Mouse (Mus musculus) limb, embryonic 13.5 days (tissue): Measurements from ENCODE around the gene Sdc4. TPM values are rescaled to one million over a fixed set of nuclear protein-coding genes. Genes with fewer than 3 reads are reported as not detected.

Source experiments
- ATAC-seq: fragments of 200-750 bp; cut with Nextera tagmentation; 2 replicates; pipeline ENCODE4 v1.8.0; 2017; ENCODE audit warnings: low read depth, moderate number of reproducible peaks, moderate TSS enrichment; ENCODE audit not compliant: low FRiP score
- H3K27ac ChIP-seq: fragments of 300-500 bp; sonication (generic); 2 replicates; pipeline ENCODE4 v1.5.1; 2015; ENCODE audit warnings: inconsistent platforms, mild to moderate bottlenecking, moderate library complexity
- H3K27me3 ChIP-seq: fragments of 300-500 bp; sonication (generic); 2 replicates; pipeline ENCODE4 v1.6.1; 2015; ENCODE audit warnings: mild to moderate bottlenecking, inconsistent platforms
- H3K36me3 ChIP-seq: fragments of 300-500 bp; sonication (generic); 2 replicates; pipeline ENCODE4 v1.6.1; 2015; ENCODE audit warnings: inconsistent platforms, mild to moderate bottlenecking, moderate library complexity
- H3K4me1 ChIP-seq: fragments of 300-500 bp; sonication (generic); 2 replicates; pipeline ENCODE4 v1.6.1; 2015; ENCODE audit warnings: inconsistent platforms
- H3K4me2 ChIP-seq: fragments of 300-500 bp; sonication (generic); replicated peaks from 2 replicates; pipeline ENCODE4 v1.6.1; 2015; ENCODE audit warnings: inconsistent platforms, mild to moderate bottlenecking, moderate library complexity
- H3K4me3 ChIP-seq: fragments of 300-500 bp; sonication (generic); 2 replicates; pipeline ENCODE4 v1.5.1; 2015; ENCODE audit warnings: moderate library complexity, mild to moderate bottlenecking, inconsistent platforms
- H3K9ac ChIP-seq: fragments of 300-500 bp; sonication (generic); 2 replicates; pipeline ENCODE4 v1.6.1; 2015; ENCODE audit warnings: mild to moderate bottlenecking, inconsistent platforms
- H3K9me3 ChIP-seq: fragments of 300-500 bp; sonication (generic); 2 replicates; pipeline ENCODE4 v1.6.1; 2016; ENCODE audit warnings: inconsistent platforms
- WGBS: fragments of 180-500 bp; shearing (Covaris S2); methylation state at CpG from one replicate; pipeline ENCODE4 v1.1.7; 2015; 5-methylcytosine and 5-hydroxymethylcytosine counted together
- polyA plus RNA-seq: library from polyadenylated mRNA; unstranded; fragments of >200 nt; fragmentation: Nextera tagmentation; extraction: Ambion mirVana; gene quantifications from 2 replicates; pipeline ENCODE4 v1.2.1, GENCODE M21; 2015

The Sdc4 gene
- polyA plus RNA-seq, 1 experiment from 2014 or later: 61.0 TPM

- no peak overlapping the region for H3K9ac ChIP-seq
- H3K4me3 ChIP-seq: no peak overlapping the region
- 0 out of 2 replicates have a peak, but pooled peaks cover 10% of the 10 kb centered on the region for H3K27me3 ChIP-seq
- ATAC-seq: no peak
- H3K27ac ChIP-seq: no peak overlapping the region
- WGBS: 19% methylated on average over 12 of the region's 12 CpGs
- H3K4me1 ChIP-seq: peaks cover 9% of the 10 kb centered on the region
- H3K36me3 ChIP-seq: peaks cover 58% of the 10 kb centered on the region
- H3K9me3 ChIP-seq: no peaks in the 10 kb centered on the region
- H3K4me2 ChIP-seq: no peak overlapping the region
Measured at GRCm38 (mm10) chr2:164426121-164426520, 17.6 kb downstream of the Sdc4 start.

DNA sequence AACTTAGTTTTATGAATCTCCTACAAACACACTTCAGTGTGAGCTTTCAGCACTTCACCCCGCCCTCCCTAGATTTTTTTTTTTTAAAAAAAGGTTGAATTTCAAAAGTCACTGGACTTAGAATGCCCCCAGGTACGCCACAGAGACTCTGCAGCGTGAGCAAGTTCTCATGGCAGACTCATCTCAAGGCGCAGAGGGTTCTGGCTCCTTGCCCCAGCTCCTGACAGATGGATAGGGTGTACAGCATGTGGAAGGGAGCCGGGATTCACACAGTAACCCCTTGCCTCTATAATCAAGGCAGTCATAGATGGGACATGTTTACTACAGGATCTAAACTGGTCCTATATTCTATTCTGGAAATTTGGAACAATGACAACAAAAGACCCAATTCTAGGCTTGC, 18.3 kb downstream of the Sdc4 start:
- H3K4me3 ChIP-seq: no peak overlapping the region
- ATAC-seq: no peak
- H3K4me2 ChIP-seq: no peak overlapping the region
- H3K4me1 ChIP-seq: peaks cover 2% of the 10 kb centered on the region; the same call in 1 of the 2 replicates
- no peaks in the 10 kb centered on the region for H3K9me3 ChIP-seq
- no peak overlapping the region for H3K27ac ChIP-seq
- no peak overlapping the region for H3K9ac ChIP-seq
- H3K36me3 ChIP-seq: peaks cover 58% of the 10 kb centered on the region
- 0 out of 2 replicates have a peak, but pooled peaks cover 10% of the 10 kb centered on the region for H3K27me3 ChIP-seq
- WGBS: 75% methylated on average over 5 of the region's 5 CpGs

DNA sequence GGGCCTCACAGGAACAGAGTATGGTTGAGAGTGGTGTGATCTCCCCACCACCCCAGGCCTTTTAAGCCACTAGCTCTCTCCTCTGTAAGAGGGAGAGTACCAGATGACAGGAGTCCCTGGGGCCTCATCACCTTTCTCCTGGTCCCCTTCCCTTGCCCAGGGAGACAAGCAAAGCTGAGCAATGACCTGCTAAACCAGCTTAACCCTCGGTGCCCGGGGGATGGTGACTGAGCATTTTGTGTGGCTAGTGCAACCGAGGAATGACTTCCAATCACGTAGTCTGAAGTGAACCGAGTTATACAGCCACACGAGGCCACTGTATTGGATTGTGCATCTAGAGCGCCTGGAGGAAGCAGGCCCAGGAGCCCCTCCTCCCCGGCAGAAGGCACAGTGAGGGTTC, 19.3 kb downstream of the Sdc4 start:
- H3K4me3 ChIP-seq: no peak overlapping the region
- ATAC-seq: no peak
- peaks cover 56% of the 10 kb centered on the region for H3K36me3 ChIP-seq
- 91% methylated on average over 8 of the region's 8 CpGs for WGBS
- no peak overlapping the region for H3K27ac ChIP-seq
- H3K4me2 ChIP-seq: no peak overlapping the region
- H3K27me3 ChIP-seq: 0 out of 2 replicates have a peak, but pooled peaks cover 5% of the 10 kb centered on the region
- no peak overlapping the region for H3K9ac ChIP-seq
- H3K4me1 ChIP-seq: peaks cover 2% of the 10 kb centered on the region
- no peaks in the 10 kb centered on the region for H3K9me3 ChIP-seq

DNA sequence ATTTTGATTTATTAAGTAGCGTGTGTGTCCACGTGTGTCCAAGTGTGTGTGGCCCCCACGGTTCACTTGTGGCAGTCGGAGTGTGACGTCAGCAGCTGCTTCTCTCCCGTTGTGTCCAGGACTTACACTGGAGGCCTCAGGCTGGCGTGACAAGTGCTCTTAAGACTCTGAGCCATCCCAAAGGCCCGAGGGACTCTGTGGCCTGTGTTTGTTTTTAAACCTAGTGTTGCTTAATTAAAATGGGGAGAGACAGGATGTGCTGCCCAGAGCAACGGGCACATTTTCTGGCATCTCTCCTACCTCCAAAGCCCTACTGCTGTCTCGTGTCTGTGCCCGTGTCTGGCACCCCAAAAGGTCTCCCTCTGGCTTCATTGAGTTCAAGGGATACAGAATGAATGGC, 20.2 kb downstream of the Sdc4 start:
- H3K27me3 ChIP-seq: no peaks in the 10 kb centered on the region
- H3K36me3 ChIP-seq: peaks cover 46% of the 10 kb centered on the region
- H3K4me2 ChIP-seq: no peak overlapping the region
- H3K9ac ChIP-seq: no peak overlapping the region
- ATAC-seq: no peak
- no peak overlapping the region for H3K4me3 ChIP-seq
- peaks cover 12% of the 10 kb centered on the region for H3K4me1 ChIP-seq
- H3K27ac ChIP-seq: no peak overlapping the region
- no peaks in the 10 kb centered on the region for H3K9me3 ChIP-seq
- WGBS: 86% methylated on average over 11 of the region's 11 CpGs

- Histone ChIP-seq H3K4me1 (peaks cover 14% of the 10 kb centered on the region), H3K27me3 (no peaks in the 10 kb centered on the region), H3K36me3 (peaks cover 40% of the 10 kb centered on the region), H3K4me2 (no peak overlapping the region), H3K4me3 (no peak overlapping the region), H3K9me3 (no peaks in the 10 kb centered on the region), H3K27ac (no peak overlapping the region), H3K9ac (no peak overlapping the region)
- no peak for ATAC-seq
- WGBS: 83% methylated on average over 15 of the region's 15 CpGs
Measured at GRCm38 (mm10) chr2:164422675-164423393, 20.9 kb downstream of the Sdc4 start.

DNA sequence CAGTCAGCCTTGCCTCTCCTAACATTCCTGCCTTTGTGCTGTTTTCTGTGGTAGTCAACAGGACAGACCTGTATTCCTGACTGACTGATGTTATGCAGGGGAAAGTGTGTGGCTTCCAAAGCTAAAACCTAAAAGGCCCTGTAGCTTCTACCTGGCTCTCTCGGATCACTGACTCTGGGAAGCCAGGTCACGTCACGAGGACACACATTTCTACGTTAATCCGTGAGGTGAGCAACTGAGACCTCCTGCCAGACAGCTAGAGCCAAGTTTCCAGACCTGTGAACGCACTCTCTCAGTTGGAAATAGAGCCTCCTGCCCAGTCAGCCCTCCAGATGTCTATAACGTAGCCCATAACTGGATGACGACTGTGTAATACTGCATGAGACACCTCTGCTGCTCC, 21.7 kb downstream of the Sdc4 start:
- no peak overlapping the region for H3K9ac ChIP-seq
- no peaks in the 10 kb centered on the region for H3K27me3 ChIP-seq
- H3K27ac ChIP-seq: peak overlapping the region; percentile 58
- ATAC-seq: no peak
- 65% methylated on average over 8 of the region's 8 CpGs for WGBS
- peaks cover 31% of the 10 kb centered on the region for H3K36me3 ChIP-seq
- no peak overlapping the region for H3K4me2 ChIP-seq
- peaks cover 14% of the 10 kb centered on the region for H3K4me1 ChIP-seq
- no peaks in the 10 kb centered on the region for H3K9me3 ChIP-seq
- no peak overlapping the region for H3K4me3 ChIP-seq

DNA sequence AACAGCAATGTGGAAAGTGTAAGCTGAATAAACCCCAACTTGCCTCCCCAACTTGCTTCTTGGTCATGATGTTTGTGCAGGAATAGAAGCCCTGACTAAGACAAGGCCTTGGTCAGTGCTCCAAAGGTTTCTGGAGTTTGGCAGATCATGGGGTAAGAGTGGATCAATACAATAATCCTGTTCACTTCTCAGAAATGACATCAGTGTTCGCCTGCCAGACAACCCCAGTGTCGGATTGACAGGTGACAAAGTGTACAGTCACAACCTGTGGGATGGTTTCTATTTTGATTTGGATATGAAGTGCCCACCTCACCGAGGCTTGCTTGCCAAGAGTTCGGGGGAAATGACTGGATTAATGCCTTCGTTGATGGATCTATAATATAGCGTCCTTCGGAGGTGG, 22.4 kb downstream of the Sdc4 start:
- no peak overlapping the region for H3K4me2 ChIP-seq
- no peaks in the 10 kb centered on the region for H3K27me3 ChIP-seq
- peaks cover 25% of the 10 kb centered on the region for H3K36me3 ChIP-seq
- peaks cover 14% of the 10 kb centered on the region for H3K4me1 ChIP-seq
- 86% methylated on average over 7 of the region's 7 CpGs for WGBS
- H3K9me3 ChIP-seq: no peaks in the 10 kb centered on the region
- no peak overlapping the region for H3K27ac ChIP-seq
- no peak for ATAC-seq
- no peak overlapping the region for H3K9ac ChIP-seq
- H3K4me3 ChIP-seq: no peak overlapping the region

- Histone ChIP-seq H3K27ac (no peak overlapping the region), H3K27me3 (peaks cover 8% of the 10 kb centered on the region), H3K9me3 (no peaks in the 10 kb centered on the region), H3K4me1 (peaks cover 14% of the 10 kb centered on the region), H3K9ac (no peak overlapping the region), H3K36me3 (peaks cover 13% of the 10 kb centered on the region), H3K4me2 (no peak overlapping the region), H3K4me3 (no peak overlapping the region)
- ATAC-seq: no peak
- WGBS: 2% methylated on average over 3 of the region's 3 CpGs
Measured at GRCm38 (mm10) chr2:164419489-164419888, 24.2 kb downstream of the Sdc4 start.

DNA sequence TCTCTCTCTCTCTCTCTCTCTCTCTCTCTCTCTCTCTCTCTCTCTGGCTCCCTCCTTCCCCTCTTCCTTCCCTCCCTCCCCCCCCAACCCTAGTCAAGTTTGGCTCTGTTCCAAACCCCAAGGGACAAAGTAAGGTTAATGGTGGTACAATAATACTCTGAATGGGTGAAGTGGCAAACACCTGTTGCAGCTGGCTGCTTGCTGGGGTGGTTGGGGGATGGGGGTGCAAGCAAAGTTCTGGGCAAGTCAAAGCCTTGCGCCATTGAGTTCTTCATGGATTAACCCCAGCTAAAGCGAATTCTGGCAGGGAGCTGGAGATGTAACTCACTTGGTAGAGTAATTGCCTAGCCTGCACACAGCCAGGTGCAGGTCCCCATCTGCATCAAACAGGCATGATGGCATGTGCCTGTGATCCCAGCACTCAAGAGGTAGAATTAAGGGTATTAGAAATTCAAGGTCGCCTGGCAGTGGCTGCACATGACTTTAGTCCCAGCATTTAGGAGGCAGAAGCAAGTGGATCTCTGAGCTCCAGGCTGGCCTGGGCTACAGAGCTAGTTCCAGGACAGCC, 25.3 kb downstream of the Sdc4 start:
- Histone ChIP-seq H3K9ac (no peak overlapping the region), H3K27ac (no peak overlapping the region), H3K36me3 (peaks cover 2% of the 10 kb centered on the region), H3K9me3 (no peaks in the 10 kb centered on the region), H3K4me1 (peaks cover 14% of the 10 kb centered on the region), H3K4me3 (no peak overlapping the region), H3K4me2 (no peak overlapping the region), H3K27me3 (peaks cover 19% of the 10 kb centered on the region)
- 18% methylated on average over 3 of the region's 3 CpGs for WGBS
- ATAC-seq: no peak

- WGBS: 1% methylated on average over 2 of the region's 2 CpGs
- Histone ChIP-seq H3K36me3 (no peaks in the 10 kb centered on the region), H3K9me3 (no peaks in the 10 kb centered on the region), H3K9ac (no peak overlapping the region), H3K27ac (no peak overlapping the region), H3K4me1 (peaks cover 14% of the 10 kb centered on the region), H3K27me3 (peaks cover 23% of the 10 kb centered on the region), H3K4me2 (no peak overlapping the region), H3K4me3 (no peak overlapping the region)
- ATAC-seq: no peak
Measured at GRCm38 (mm10) chr2:164417198-164417597, 26.5 kb downstream of the Sdc4 start.

DNA sequence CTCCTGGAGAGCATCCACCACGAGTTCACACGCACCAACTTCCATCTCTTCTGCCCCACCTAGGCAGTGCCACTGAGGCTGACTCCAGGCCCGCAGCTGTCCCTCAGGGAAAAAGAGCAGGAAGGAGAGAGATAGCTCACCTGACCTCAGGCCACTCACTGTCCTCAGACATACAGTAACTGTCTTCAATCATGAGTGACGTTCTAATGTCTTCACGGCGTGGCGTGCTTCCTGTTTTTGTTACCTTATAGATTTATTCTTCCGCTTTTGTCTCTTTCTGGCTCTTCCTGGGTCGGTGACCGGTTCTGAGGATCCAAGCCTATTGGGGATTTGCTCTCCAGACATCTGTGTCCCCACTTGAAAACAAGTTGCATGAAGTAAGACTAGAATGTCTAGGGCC, 29.1 kb downstream of the Sdc4 start:
- Histone ChIP-seq H3K4me2 (peak overlapping the region; percentile 59), H3K4me1 (peaks cover 14% of the 10 kb centered on the region), H3K27me3 (peaks cover 41% of the 10 kb centered on the region), H3K9me3 (no peaks in the 10 kb centered on the region), H3K36me3 (no peaks in the 10 kb centered on the region), H3K9ac (peak overlapping the region; percentile 52), H3K4me3 (peak overlapping the region; percentile 30), H3K27ac (no peak overlapping the region)
- 70% methylated on average over 10 of the region's 10 CpGs for WGBS
- no peak for ATAC-seq

DNA sequence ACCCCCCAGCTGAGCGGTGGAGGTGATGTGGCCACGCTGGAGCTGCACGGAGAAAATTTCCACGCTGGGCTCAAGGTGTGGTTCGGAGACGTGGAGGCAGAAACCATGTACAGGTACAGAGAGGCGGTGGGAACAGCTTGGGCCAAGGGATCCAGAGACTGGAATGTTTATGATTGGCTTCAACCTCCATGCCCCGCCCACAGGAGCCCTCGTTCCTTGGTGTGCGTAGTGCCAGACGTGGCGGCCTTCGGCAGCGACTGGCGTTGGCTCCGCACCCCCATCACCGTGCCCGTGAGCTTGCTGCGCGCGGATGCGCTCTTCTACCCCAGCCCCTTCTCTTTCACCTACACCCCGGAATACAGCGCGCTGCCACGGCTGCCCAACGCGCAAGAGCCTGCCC, 29.5 kb downstream of the Sdc4 start:
- peak overlapping the region; percentile 30 for H3K4me3 ChIP-seq
- H3K9me3 ChIP-seq: no peaks in the 10 kb centered on the region
- H3K4me2 ChIP-seq: peak overlapping the region; percentile 59
- peaks cover 45% of the 10 kb centered on the region for H3K27me3 ChIP-seq
- H3K27ac ChIP-seq: no peak overlapping the region
- H3K9ac ChIP-seq: peak overlapping the region; percentile 52
- no peaks in the 10 kb centered on the region for H3K36me3 ChIP-seq
- ATAC-seq: peak; percentile 48; the same call in 1 of the 2 replicates
- 21% methylated on average over 28 of the region's 28 CpGs for WGBS
- H3K4me1 ChIP-seq: peaks cover 9% of the 10 kb centered on the region
